Mouse (Mus musculus) heart, embryonic 12.5 days (tissue): ENCODE measurements around the gene Lrrk2. TPM values are rescaled to one million over a fixed set of nuclear protein-coding genes. Genes with fewer than 3 reads are reported as not detected.

Experiments used
- ATAC-seq: fragments of 200-750 bp; cut with Nextera tagmentation; 2 replicates; pipeline ENCODE4 v1.8.0; 2017; ENCODE audit warnings: moderate TSS enrichment, moderate library complexity; ENCODE audit not compliant: insufficient number of reproducible peaks, low FRiP score
- H3K27ac ChIP-seq: fragments of 300-500 bp; sonication (generic); 2 replicates; pipeline ENCODE4 v1.5.1; 2016; ENCODE audit warnings: mild to moderate bottlenecking, moderate library complexity; ENCODE audit not compliant: poor library complexity, severe bottlenecking
- H3K27me3 ChIP-seq: fragments of 300-500 bp; sonication (generic); replicated peaks from 2 replicates; pipeline ENCODE4 v1.6.1; 2016; ENCODE audit warnings: mild to moderate bottlenecking, moderate library complexity
- H3K36me3 ChIP-seq: fragments of 300-500 bp; sonication (generic); 2 replicates; pipeline ENCODE4 v1.6.1; 2016; ENCODE audit warnings: mild to moderate bottlenecking, moderate library complexity
- H3K4me1 ChIP-seq: fragments of 300-500 bp; sonication (generic); replicated peaks from 2 replicates; pipeline ENCODE4 v1.6.1; 2016; ENCODE audit warnings: mild to moderate bottlenecking
- H3K4me2 ChIP-seq: fragments of 300-500 bp; sonication (generic); 2 replicates; pipeline ENCODE4 v1.6.1; 2016; ENCODE audit warnings: mild to moderate bottlenecking, moderate library complexity
- H3K4me3 ChIP-seq: fragments of 300-500 bp; sonication (generic); 2 replicates; pipeline ENCODE4 v1.5.1; 2016; ENCODE audit warnings: mild to moderate bottlenecking
- H3K9ac ChIP-seq: fragments of 300-500 bp; sonication (generic); 2 replicates; pipeline ENCODE4 v1.6.1; 2016; ENCODE audit warnings: mild to moderate bottlenecking, moderate library complexity
- H3K9me3 ChIP-seq: fragments of 300-500 bp; sonication (generic); replicated peaks from 2 replicates; pipeline ENCODE4 v1.6.1; 2016; ENCODE audit warnings: mild to moderate bottlenecking, moderate library complexity
- WGBS: fragments of 180-500 bp; shearing (Covaris S2); methylation state at CpG from one replicate; pipeline ENCODE4 v1.1.7; 2016; 5-methylcytosine and 5-hydroxymethylcytosine counted together
- polyA plus RNA-seq: library from polyadenylated mRNA; unstranded; fragments of >200 nt; fragmentation: Nextera tagmentation; extraction: Ambion mirVana; gene quantifications from 2 replicates; pipeline ENCODE4 v1.2.1, GENCODE M21; 2016

Lrrk2 gene
- polyA plus RNA-seq = 6.5 and 8.3 TPM in 2 replicates

- peak within 1 kb of the TSS; percentile 69 for H3K4me2 ChIP-seq
- H3K27ac ChIP-seq = peak within 1 kb of the TSS; percentile 90
- H3K9me3 ChIP-seq = no peaks in the 10 kb centered on the region
- 2% methylated on average over 40 of the region's 40 CpGs for WGBS
- H3K9ac ChIP-seq = peak within 1 kb of the TSS; percentile 77
- H3K36me3 ChIP-seq = no peaks in the 10 kb centered on the region
- peak; percentile 93 for ATAC-seq
- peaks cover 11% of the 10 kb centered on the region; the same call in 1 of the 2 replicates for H3K4me1 ChIP-seq
- H3K27me3 ChIP-seq = no peaks in the 10 kb centered on the region
- H3K4me3 ChIP-seq = peak within 1 kb of the TSS; percentile 60
Observed at GRCm38 (mm10) chr15:91672645-91673568, at the start of gene Lrrk2. TSS of gene Lrrk2 (plus strand) at chr15:91673175.

- Histone ChIP-seq H3K4me3 (no peak overlapping the region), H3K27me3 (no peaks in the 10 kb centered on the region), H3K9ac (no peak overlapping the region), H3K4me2 (no peak overlapping the region), H3K9me3 (no peaks in the 10 kb centered on the region), H3K4me1 (no peaks in the 10 kb centered on the region), H3K36me3 (no peaks in the 10 kb centered on the region), H3K27ac (no peak overlapping the region)
- ATAC-seq = no peak
- WGBS = 76% methylated on average over 2 of the region's 2 CpGs
Observed at GRCm38 (mm10) chr15:91624475-91624874, 48.5 kb upstream of the Lrrk2 start.

- no peak overlapping the region for H3K27ac ChIP-seq
- H3K36me3 ChIP-seq = no peaks in the 10 kb centered on the region
- no peaks in the 10 kb centered on the region for H3K27me3 ChIP-seq
- H3K4me2 ChIP-seq = no peak overlapping the region
- H3K4me3 ChIP-seq = no peak overlapping the region
- H3K9me3 ChIP-seq = no peaks in the 10 kb centered on the region
- H3K4me1 ChIP-seq = no peaks in the 10 kb centered on the region
- WGBS = 72% methylated on average over 3 of the region's 3 CpGs
- H3K9ac ChIP-seq = no peak overlapping the region
- no peak for ATAC-seq
Observed at GRCm38 (mm10) chr15:91629137-91629536, 43.8 kb upstream of the Lrrk2 start.

GRCm38 (mm10) chr15:91632473-91632872 lies 40.5 kb upstream of the Lrrk2 start:
- Histone ChIP-seq H3K27me3 (no peaks in the 10 kb centered on the region), H3K4me1 (no peaks in the 10 kb centered on the region), H3K36me3 (no peaks in the 10 kb centered on the region), H3K9me3 (no peaks in the 10 kb centered on the region), H3K4me2 (no peak overlapping the region), H3K4me3 (no peak overlapping the region), H3K9ac (no peak overlapping the region), H3K27ac (no peak overlapping the region)
- WGBS = 68% methylated on average over 4 of the region's 4 CpGs
- ATAC-seq = no peak

- 78% methylated on average over 9 of the region's 9 CpGs for WGBS
- no peak overlapping the region for H3K4me3 ChIP-seq
- H3K4me1 ChIP-seq = no peaks in the 10 kb centered on the region
- no peaks in the 10 kb centered on the region for H3K36me3 ChIP-seq
- no peaks in the 10 kb centered on the region for H3K9me3 ChIP-seq
- H3K27me3 ChIP-seq = no peaks in the 10 kb centered on the region
- H3K4me2 ChIP-seq = no peak overlapping the region
- H3K9ac ChIP-seq = no peak overlapping the region
- H3K27ac ChIP-seq = no peak overlapping the region
- no peak for ATAC-seq
Observed at GRCm38 (mm10) chr15:91633051-91633450, 39.9 kb upstream of the Lrrk2 start.

GRCm38 (mm10) chr15:91633806-91634205 lies 39.2 kb upstream of the Lrrk2 start:
- H3K27me3 ChIP-seq = no peaks in the 10 kb centered on the region
- no peaks in the 10 kb centered on the region for H3K9me3 ChIP-seq
- H3K36me3 ChIP-seq = no peaks in the 10 kb centered on the region
- no peak overlapping the region for H3K9ac ChIP-seq
- H3K4me1 ChIP-seq = no peaks in the 10 kb centered on the region
- WGBS = 67% methylated on average over 6 of the region's 6 CpGs
- ATAC-seq = no peak
- H3K4me3 ChIP-seq = no peak overlapping the region
- no peak overlapping the region for H3K4me2 ChIP-seq
- H3K27ac ChIP-seq = no peak overlapping the region

GRCm38 (mm10) chr15:91634236-91634635 lies 38.7 kb upstream of the Lrrk2 start:
- H3K4me2 ChIP-seq = no peak overlapping the region
- WGBS = 71% methylated on average over 8 of the region's 8 CpGs
- no peaks in the 10 kb centered on the region for H3K9me3 ChIP-seq
- H3K36me3 ChIP-seq = no peaks in the 10 kb centered on the region
- H3K4me1 ChIP-seq = no peaks in the 10 kb centered on the region
- H3K4me3 ChIP-seq = no peak overlapping the region
- no peak overlapping the region for H3K9ac ChIP-seq
- no peak overlapping the region for H3K27ac ChIP-seq
- ATAC-seq = no peak
- no peaks in the 10 kb centered on the region for H3K27me3 ChIP-seq

- Histone ChIP-seq H3K4me2 (no peak overlapping the region), H3K9ac (no peak overlapping the region), H3K4me3 (no peak overlapping the region), H3K9me3 (no peaks in the 10 kb centered on the region; the same call in 1 of the 2 replicates), H3K36me3 (no peaks in the 10 kb centered on the region), H3K27ac (no peak overlapping the region), H3K27me3 (no peaks in the 10 kb centered on the region), H3K4me1 (no peaks in the 10 kb centered on the region)
- 72% methylated on average over 3 of the region's 3 CpGs for WGBS
- no peak for ATAC-seq
Observed at GRCm38 (mm10) chr15:91641631-91642030, 31.3 kb upstream of the Lrrk2 start.

GRCm38 (mm10) chr15:91642682-91643306 lies 30.2 kb upstream of the Lrrk2 start:
- H3K9ac ChIP-seq = no peak overlapping the region
- no peaks in the 10 kb centered on the region for H3K27me3 ChIP-seq
- H3K36me3 ChIP-seq = no peaks in the 10 kb centered on the region
- ATAC-seq = no peak
- H3K4me2 ChIP-seq = no peak overlapping the region
- 61% methylated on average over 9 of the region's 9 CpGs for WGBS
- no peak overlapping the region for H3K27ac ChIP-seq
- H3K9me3 ChIP-seq = no peaks in the 10 kb centered on the region; the same call in 1 of the 2 replicates
- no peak overlapping the region for H3K4me3 ChIP-seq
- H3K4me1 ChIP-seq = no peaks in the 10 kb centered on the region

GRCm38 (mm10) chr15:91643632-91644348 lies 29.2 kb upstream of the Lrrk2 start:
- Histone ChIP-seq H3K9me3 (no peaks in the 10 kb centered on the region; the same call in 1 of the 2 replicates), H3K36me3 (no peaks in the 10 kb centered on the region), H3K27me3 (no peaks in the 10 kb centered on the region), H3K4me1 (no peaks in the 10 kb centered on the region), H3K9ac (no peak overlapping the region), H3K4me2 (no peak overlapping the region), H3K4me3 (no peak overlapping the region), H3K27ac (no peak overlapping the region)
- ATAC-seq = no peak
- WGBS = 75% methylated on average over 7 of the region's 7 CpGs

- Histone ChIP-seq H3K4me2 (no peak overlapping the region), H3K9ac (no peak overlapping the region), H3K4me3 (no peak overlapping the region), H3K4me1 (no peaks in the 10 kb centered on the region), H3K9me3 (no peaks in the 10 kb centered on the region), H3K27me3 (no peaks in the 10 kb centered on the region), H3K27ac (no peak overlapping the region), H3K36me3 (no peaks in the 10 kb centered on the region)
- WGBS = 59% methylated on average over 3 of the region's 3 CpGs
- ATAC-seq = no peak
Observed at GRCm38 (mm10) chr15:91650270-91650669, 22.7 kb upstream of the Lrrk2 start.
